Mouse (Mus musculus) lung, adult 2 months (tissue): ENCODE measurements around the gene Krtap5-2. TPM values are rescaled to one million over a fixed set of nuclear protein-coding genes. Genes with fewer than 3 reads are reported as not detected.
"Not testable (repeated sequence)": the region's sequence is repeated elsewhere in the genome, so short reads cannot be mapped to it uniquely, and the experiment has no call there.

Source experiments
- DNase-seq: peaks from one replicate; pipeline ENCODE4 v3.0.0; 2022
- H3K4me1 ChIP-seq: fragments of 200-500 bp; 2 replicates; pipeline ENCODE4 v1.6.1; 2011; ENCODE audit warnings: low read length; ENCODE audit not compliant: control insufficient read depth, insufficient read depth
- H3K4me3 ChIP-seq: fragments of 200-500 bp; replicated peaks from 2 replicates; pipeline ENCODE3; 2011; ENCODE audit warnings: low read depth, mild to moderate bottlenecking, control low read depth, low read length; ENCODE audit errors: extremely low read depth
- CTCF ChIP-seq: fragments of 200-500 bp; IDR thresholded peaks from 2 replicates; pipeline ENCODE4 v1.5.1; 2011; ENCODE audit warnings: mild to moderate bottlenecking, low read length, control low read depth; ENCODE audit not compliant: insufficient read depth
- POLR2A ChIP-seq: fragments of 200-500 bp; IDR thresholded peaks from 2 replicates; pipeline ENCODE4 v1.6.1; 2011; ENCODE audit warnings: low read depth, mild to moderate bottlenecking, control low read depth, low read length, borderline replicate concordance; ENCODE audit errors: extremely low read depth
- WGBS: fragments of 180-500 bp; shearing (Covaris S2); methylation state at CpG from one replicate; pipeline ENCODE4 v1.1.7; 2018; 5-methylcytosine and 5-hydroxymethylcytosine counted together
- polyA plus RNA-seq: library from polyadenylated mRNA; depleted of rRNA; stranded (reverse); fragments of >200 nt; gene quantifications from 2 replicates; pipeline ENCODE4 v1.2.3, GENCODE M21; 2012

The Krtap5-2 gene
- polyA plus RNA-seq, 1 experiment = not detected

GRCm38 (mm10) chr7:142178685-142179084 lies 2.9 kb upstream of the Krtap5-2 start:
- 74% methylated on average over 1 of the region's 1 CpGs for WGBS
- no peak for DNase-seq
- TF ChIP-seq CTCF (no peak), POLR2A (no peak)
- H3K4me1 ChIP-seq = no peaks in the 10 kb centered on the region
- H3K4me3 ChIP-seq = no peak overlapping the region

DNA sequence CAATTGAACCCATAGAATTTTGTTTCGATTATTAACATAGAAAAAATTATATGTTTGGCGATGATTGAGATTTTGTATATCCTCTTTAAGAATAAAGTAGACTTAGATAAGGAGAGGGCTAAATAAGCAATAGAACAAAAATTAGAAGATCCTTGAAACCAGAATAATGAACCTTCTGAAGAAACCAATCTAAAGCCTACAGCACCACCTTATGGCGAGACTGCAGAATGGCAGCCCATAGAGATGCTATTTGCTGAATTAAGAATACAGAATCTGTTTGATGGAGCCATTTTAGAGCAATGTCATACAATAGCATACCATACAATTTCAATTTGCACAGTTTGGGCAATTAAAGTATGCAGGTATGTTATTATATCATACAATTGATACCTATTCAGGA lies 6.0 kb downstream of the Krtap5-2 start:
- TF ChIP-seq POLR2A = no peak
- 0 out of 2 replicates have a peak, but pooled peaks have one; percentile 6 for TF ChIP-seq CTCF
- no peak for DNase-seq
- H3K4me1 ChIP-seq = no peaks in the 10 kb centered on the region
- H3K4me3 ChIP-seq = no peak overlapping the region
- 46% methylated on average over 3 of the region's 3 CpGs for WGBS

DNA sequence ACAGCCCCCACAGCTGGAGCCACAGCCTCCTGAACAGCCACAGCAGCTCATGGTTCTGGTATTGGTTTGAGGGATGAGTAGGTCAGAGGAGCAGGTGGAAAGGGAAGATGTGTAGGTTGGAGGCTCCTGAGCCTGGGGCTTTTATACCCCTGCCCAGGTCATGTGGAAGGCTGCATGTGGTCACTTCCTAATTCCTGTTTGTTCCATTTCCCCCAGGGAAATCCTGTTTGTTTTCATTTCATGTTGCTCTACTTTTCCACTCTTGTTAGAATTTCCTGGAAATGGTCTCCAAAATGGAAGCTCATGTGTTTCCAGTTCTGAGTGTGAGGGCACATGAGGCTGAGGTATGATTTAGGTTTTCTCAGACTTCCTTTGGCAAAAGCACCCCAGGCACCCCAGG lies 10.2 kb downstream of the Krtap5-2 start, which contains the start of gene Gm4553:
Gm4553 (minus strand) TSS at position 101 of the 400 bp plus-strand sequence.
- H3K4me1 ChIP-seq, H3K4me3 ChIP-seq, DNase-seq: not testable (repeated sequence)

- Histone ChIP-seq H3K4me3 (no peak overlapping the region), H3K4me1 (no peaks in the 10 kb centered on the region)
- TF ChIP-seq POLR2A = no peak
- TF ChIP-seq CTCF = no peak
- 87% methylated on average over 3 of the region's 3 CpGs for WGBS
- DNase-seq = no peak
Measured at GRCm38 (mm10) chr7:142159366-142159765, 16.4 kb downstream of the Krtap5-2 start.

GRCm38 (mm10) chr7:142157013-142157412 lies 18.8 kb downstream of the Krtap5-2 start, which contains the start of gene Gm29735:
Gene Gm29735, minus strand, starts transcription at chr7:142157113.
- H3K4me3 ChIP-seq, DNase-seq, H3K4me1 ChIP-seq: not testable (repeated sequence)
- 21% methylated on average over 2 of the region's 2 CpGs for WGBS

GRCm38 (mm10) chr7:142155308-142155707 lies 20.5 kb downstream of the Krtap5-2 start:
- no peaks in the 10 kb centered on the region for H3K4me1 ChIP-seq
- no peak for DNase-seq
- no peak for TF ChIP-seq POLR2A
- no peak for TF ChIP-seq CTCF
- 14% methylated on average over 1 of the region's 1 CpGs for WGBS
- H3K4me3 ChIP-seq = no peak overlapping the region

- Histone ChIP-seq H3K4me1 (no peaks in the 10 kb centered on the region), H3K4me3 (no peak overlapping the region)
- 78% methylated on average over 4 of the region's 4 CpGs for WGBS
- no peak for DNase-seq
- TF ChIP-seq POLR2A (no peak), CTCF (no peak)
Measured at GRCm38 (mm10) chr7:142152191-142152590, 23.6 kb downstream of the Krtap5-2 start.

DNA sequence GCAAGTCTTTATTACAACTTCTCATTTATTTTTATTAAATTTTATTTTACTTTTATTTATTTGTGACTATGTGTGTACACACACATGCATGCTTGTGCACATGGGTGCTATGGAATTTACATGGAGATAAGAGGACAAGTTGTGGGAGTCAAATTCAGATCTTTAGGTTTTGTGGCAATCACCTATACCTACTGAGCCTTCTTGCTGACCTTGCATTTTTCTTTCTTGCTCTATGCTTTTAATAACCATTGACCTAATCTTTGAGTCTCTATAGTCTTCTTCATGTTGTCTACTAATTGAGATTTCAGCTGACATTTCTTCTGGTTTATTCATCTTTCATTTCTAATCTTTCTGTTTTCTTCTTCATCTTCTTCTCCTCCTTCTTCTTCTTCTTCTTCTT lies 27.2 kb downstream of the Krtap5-2 start:
- no peak for DNase-seq
- TF ChIP-seq CTCF = no peak
- TF ChIP-seq POLR2A = no peak

GRCm38 (mm10) chr7:142146033-142146432 lies 29.8 kb downstream of the Krtap5-2 start:
- Histone ChIP-seq H3K4me3 (no peak overlapping the region), H3K4me1 (no peaks in the 10 kb centered on the region)
- WGBS = 0% methylated on average over 1 of the region's 1 CpGs
- TF ChIP-seq POLR2A (no peak), CTCF (0 out of 2 replicates have a peak, but pooled peaks have one; percentile 8)
- DNase-seq = peak; percentile 20

More for the DNA sequence above, 27.2 kb downstream of the Krtap5-2 start:
- Histone ChIP-seq H3K4me1 (no peaks in the 10 kb centered on the region), H3K4me3 (no peak overlapping the region)

GRCm38 (mm10) chr7:142145413-142145940 lies 30.3 kb downstream of the Krtap5-2 start:
- H3K4me3 ChIP-seq = no peak overlapping the region
- no peaks in the 10 kb centered on the region for H3K4me1 ChIP-seq
- no peak for DNase-seq
- TF ChIP-seq CTCF (no peak), POLR2A (no peak)
- WGBS = 46% methylated on average over 4 of the region's 4 CpGs
